Comparison of ENCODE assay signal across 25 mouse cellular contexts in the genomic region with DNA sequence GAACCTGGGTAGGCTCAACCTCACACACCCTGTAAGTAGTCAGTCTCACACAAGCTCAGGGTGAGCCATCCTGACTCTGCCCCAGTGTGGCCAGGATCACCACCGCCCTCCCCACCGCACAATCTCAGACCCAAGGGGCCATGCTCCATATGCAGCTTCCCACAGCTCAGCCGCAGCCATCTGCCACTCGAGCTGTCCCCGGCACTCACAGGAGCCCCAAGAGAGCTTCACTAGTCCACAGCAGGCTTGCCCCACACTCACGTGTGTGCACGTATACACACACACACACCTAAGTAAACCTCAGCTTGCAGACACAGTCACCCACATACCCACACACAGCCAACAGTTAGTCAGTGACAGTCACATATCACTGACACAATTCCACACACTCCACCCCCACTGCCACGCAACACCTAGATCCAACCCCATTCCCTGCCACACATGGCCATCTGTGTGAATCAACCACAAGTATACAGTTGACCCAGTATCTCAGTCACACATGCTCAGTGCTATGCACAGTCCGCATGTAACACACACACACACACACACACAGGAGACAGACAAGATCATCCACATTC. TPM values are rescaled to one million over a fixed set of nuclear protein-coding genes. Genes with fewer than 3 reads are reported as not detected.
DNase-seq lines count a peak whose midpoint lies in the region; ATAC-seq lines count a peak whose summit lies in the region.
"Had no signal": no experiment of that assay in that cellular context is flagged by ENCODE, and none has a peak within 500 bp of the region (broad histone marks: within the 10 kb centered on the region; RNA-seq: fewer than 3 reads in every experiment).

No protein-coding gene starts in this region.

- H3K9me3 ChIP-seq in heart, embryonic 10.5 days: 0 out of 2 replicates have a peak, but pooled peaks cover 7% of the 10 kb centered on the region
- 0 out of 2 replicates have a peak, but pooled peaks cover 2% of the 10 kb centered on the region for H3K9me3 ChIP-seq in midbrain, embryonic 11.5 days (ENCODE audit: control insufficient read depth, low read length)
- peaks cover 12% of the 10 kb centered on the region for H3K9me3 ChIP-seq in midbrain, embryonic 10.5 days (replicated peaks)
- peaks cover 9% of the 10 kb centered on the region for H3K9me3 ChIP-seq in embryonic facial prominence, embryonic 10.5 days
- H3K9me3 ChIP-seq: forebrain, embryonic 15.5 days; intestine, embryonic 15.5 days had no signal

- H3K9ac ChIP-seq in midbrain, embryonic 11.5 days (ENCODE audit: low read length): no peak overlapping the region
- H3K9ac ChIP-seq: forebrain, embryonic 15.5 days had no signal

- WGBS in heart, embryonic 10.5 days: 80% methylated on average over 9 of the region's 9 CpGs
- WGBS in midbrain, embryonic 11.5 days: 78% methylated on average over 9 of the region's 9 CpGs
- WGBS in midbrain, embryonic 10.5 days: 90% methylated on average over 9 of the region's 9 CpGs
- 86% methylated on average over 9 of the region's 9 CpGs for WGBS in embryonic facial prominence, embryonic 10.5 days

- no peak overlapping the region for H3K27ac ChIP-seq in heart, embryonic 10.5 days
- no peak overlapping the region for H3K27ac ChIP-seq in midbrain, embryonic 11.5 days (ENCODE audit: low read depth, low read length)
- no peak overlapping the region for H3K27ac ChIP-seq in midbrain, embryonic 10.5 days (replicated peaks)
- H3K27ac ChIP-seq in embryonic facial prominence, embryonic 10.5 days (replicated peaks): no peak overlapping the region
- H3K27ac ChIP-seq: forebrain, embryonic 15.5 days; gastrocnemius, adult 2 months; hindbrain, embryonic 10.5 days; hindbrain, embryonic 13.5 days; intestine, embryonic 15.5 days had no signal

- no peaks in the 10 kb centered on the region for H3K36me3 ChIP-seq in heart, embryonic 10.5 days
- H3K36me3 ChIP-seq in midbrain, embryonic 11.5 days (ENCODE audit: control insufficient read depth, insufficient read depth, low read length): no peaks in the 10 kb centered on the region
- H3K36me3 ChIP-seq in midbrain, embryonic 10.5 days: no peaks in the 10 kb centered on the region
- no peaks in the 10 kb centered on the region for H3K36me3 ChIP-seq in embryonic facial prominence, embryonic 10.5 days (replicated peaks)
- H3K36me3 ChIP-seq: forebrain, embryonic 15.5 days; hindbrain, embryonic 10.5 days; hindbrain, embryonic 13.5 days; intestine, embryonic 15.5 days had no signal

- 0 out of 2 replicates have a peak, but pooled peaks have one; percentile 7 for ATAC-seq in midbrain, embryonic 11.5 days (ENCODE audit: low FRiP score)
- ATAC-seq: forebrain, embryonic 15.5 days; hindbrain, embryonic 16.5 days; intestine, embryonic 15.5 days had no signal

- peaks cover 21% of the 10 kb centered on the region for H3K4me1 ChIP-seq in heart, embryonic 10.5 days
- H3K4me1 ChIP-seq in midbrain, embryonic 11.5 days (ENCODE audit: control insufficient read depth, insufficient read depth, low read length): peaks cover 10% of the 10 kb centered on the region; the same call in 1 of the 2 replicates
- H3K4me1 ChIP-seq in midbrain, embryonic 10.5 days: peaks cover 27% of the 10 kb centered on the region
- peaks cover 24% of the 10 kb centered on the region for H3K4me1 ChIP-seq in embryonic facial prominence, embryonic 10.5 days

- DNase-seq in heart, adult 11 months: peak; percentile 87
- no peak for DNase-seq in heart, embryonic 10.5 days (ENCODE audit: low spot score)
- DNase-seq in midbrain, embryonic 11.5 days (ENCODE audit: low spot score, missing footprints): peak; percentile 82
- DNase-seq in midbrain, embryonic 10.5 days (ENCODE audit: low spot score): no peak
- DNase-seq in brain, adult 2 months (ENCODE audit: low read depth, low spot score): peak; percentile 47
- DNase-seq in embryonic facial prominence, embryonic 10.5 days (ENCODE audit: low spot score): no peak
- DNase-seq: adrenal gland, adult 2 months; adrenal gland, postnatal 14 days; cerebellum, adult 11-12 months; cerebellum, adult 8-10 months; cerebellum, postnatal 10 days; cerebellum, postnatal 36 days; embryo, embryonic 11 days; gastrocnemius, adult 2 months; gastrocnemius, postnatal 14 days; heart, adult 18-20 months; heart, postnatal 36 days had no signal

- no peak overlapping the region for H3K4me2 ChIP-seq in midbrain, embryonic 11.5 days

- H3K4me3 ChIP-seq in heart, embryonic 10.5 days: no peak overlapping the region
- H3K4me3 ChIP-seq in midbrain, embryonic 11.5 days (ENCODE audit: low read depth, low read length): no peak overlapping the region
- H3K4me3 ChIP-seq in midbrain, embryonic 10.5 days: no peak overlapping the region
- H3K4me3 ChIP-seq in embryonic facial prominence, embryonic 10.5 days: peak overlapping the region; percentile 1; the same call in 1 of the 2 replicates

- H3K27me3 ChIP-seq in heart, embryonic 10.5 days (ENCODE audit: insufficient read depth, poor library complexity, severe bottlenecking): peaks cover 77% of the 10 kb centered on the region
- peaks cover 36% of the 10 kb centered on the region for H3K27me3 ChIP-seq in midbrain, embryonic 11.5 days (ENCODE audit: control insufficient read depth, insufficient read depth, low read length)
- H3K27me3 ChIP-seq in midbrain, embryonic 10.5 days (ENCODE audit: low read depth, poor library complexity, severe bottlenecking): peaks cover 90% of the 10 kb centered on the region
- H3K27me3 ChIP-seq in embryonic facial prominence, embryonic 10.5 days (replicated peaks; ENCODE audit: low read depth, poor library complexity, severe bottlenecking): peaks cover 92% of the 10 kb centered on the region

RNA-seq across cellular contexts. Expression of a gene that starts 1.3 kb away (rescaled TPM):
- polyA plus RNA-seq in heart, embryonic 10.5 days (2016; fragmentation: Nextera tagmentation; extraction: Ambion mirVana): 4.4 and 5.8 TPM in 2 replicates
- 0.37 and 1.4 TPM in 2 replicates for polyA plus RNA-seq in midbrain, embryonic 11.5 days (2014; fragmentation: Nextera tagmentation; extraction: Ambion mirVana)
- 2.3 and 3.0 TPM in 2 replicates for polyA plus RNA-seq in midbrain, embryonic 10.5 days (2016; fragmentation: Nextera tagmentation; extraction: Ambion mirVana)
- 7.9 and 8.8 TPM in 2 replicates for polyA plus RNA-seq in embryonic facial prominence, embryonic 10.5 days (2016; fragmentation: Nextera tagmentation; extraction: Ambion mirVana)

RNA-seq across cellular contexts. Expression of a gene that starts 2.0 kb away (rescaled TPM):
- polyA plus RNA-seq in heart, embryonic 10.5 days (2016; fragmentation: Nextera tagmentation; extraction: Ambion mirVana): 3.6 and 9.8 TPM in 2 replicates
- not detected in 2 replicates for polyA plus RNA-seq in midbrain, embryonic 11.5 days (2014; fragmentation: Nextera tagmentation; extraction: Ambion mirVana)
- polyA plus RNA-seq in midbrain, embryonic 10.5 days (2016; fragmentation: Nextera tagmentation; extraction: Ambion mirVana): not detected in 2 replicates
- 0.20 TPM in 1 of 2 replicates, not detected in the other for polyA plus RNA-seq in embryonic facial prominence, embryonic 10.5 days (2016; fragmentation: Nextera tagmentation; extraction: Ambion mirVana)
- polyA plus RNA-seq: CD4-positive, CD25-positive, alpha-beta regulatory T cell, adult 4 months; cortical plate, adult 2 months; forebrain, embryonic 11.5 days; hindbrain, embryonic 10.5 days had no signal

RNA-seq across cellular contexts. Expression of a gene that starts 20.8 kb away (rescaled TPM):
- 19.2 and 19.3 TPM in 2 replicates for polyA plus RNA-seq in heart, embryonic 10.5 days (2016; fragmentation: Nextera tagmentation; extraction: Ambion mirVana)
- polyA plus RNA-seq in midbrain, embryonic 11.5 days (2014; fragmentation: Nextera tagmentation; extraction: Ambion mirVana): 10.3 and 10.9 TPM in 2 replicates
- 27.7 and 31.8 TPM in 2 replicates for polyA plus RNA-seq in midbrain, embryonic 10.5 days (2016; fragmentation: Nextera tagmentation; extraction: Ambion mirVana)
- polyA plus RNA-seq in embryonic facial prominence, embryonic 10.5 days (2016; fragmentation: Nextera tagmentation; extraction: Ambion mirVana): 28.1 and 28.8 TPM in 2 replicates

RNA-seq across cellular contexts. Expression of a gene that starts 43.1 kb away (rescaled TPM):
- polyA plus RNA-seq in heart, embryonic 10.5 days (2016; fragmentation: Nextera tagmentation; extraction: Ambion mirVana): 12.0 and 16.2 TPM in 2 replicates
- polyA plus RNA-seq in midbrain, embryonic 11.5 days (2014; fragmentation: Nextera tagmentation; extraction: Ambion mirVana): 3.0 and 3.2 TPM in 2 replicates
- polyA plus RNA-seq in midbrain, embryonic 10.5 days (2016; fragmentation: Nextera tagmentation; extraction: Ambion mirVana): 4.9 and 6.0 TPM in 2 replicates
- polyA plus RNA-seq in embryonic facial prominence, embryonic 10.5 days (2016; fragmentation: Nextera tagmentation; extraction: Ambion mirVana): 6.9 and 7.1 TPM in 2 replicates
- polyA plus RNA-seq: CD4-positive, CD25-positive, alpha-beta regulatory T cell, adult 4 months had no signal

RNA-seq across cellular contexts. Expression of a gene that starts 43.3 kb away (rescaled TPM):
- polyA plus RNA-seq in heart, embryonic 10.5 days (2016; fragmentation: Nextera tagmentation; extraction: Ambion mirVana): 23.2 and 27.8 TPM in 2 replicates
- 15.1 and 15.4 TPM in 2 replicates for polyA plus RNA-seq in midbrain, embryonic 11.5 days (2014; fragmentation: Nextera tagmentation; extraction: Ambion mirVana)
- 23.2 and 24.7 TPM in 2 replicates for polyA plus RNA-seq in midbrain, embryonic 10.5 days (2016; fragmentation: Nextera tagmentation; extraction: Ambion mirVana)
- 26.8 and 28.9 TPM in 2 replicates for polyA plus RNA-seq in embryonic facial prominence, embryonic 10.5 days (2016; fragmentation: Nextera tagmentation; extraction: Ambion mirVana)

Comparison
In these comparisons a context has a peak if more than half of its experiments do, and no peak if none do; other contexts are left out.
1. DNase-seq: peak in heart, adult 11 months (single experiment), midbrain, embryonic 11.5 days (single experiment) and brain, adult 2 months (single experiment); none in heart, embryonic 10.5 days (single experiment), midbrain, embryonic 10.5 days (single experiment) and embryonic facial prominence, embryonic 10.5 days (single experiment).